Mouse (Mus musculus) regulatory T cell (primary cell): Measurements from ENCODE around the gene Tulp3.
"Not testable (repeated sequence)": the region's sequence is repeated elsewhere in the genome, so short reads cannot be mapped to it uniquely, and the experiment has no call there.

Experiments used
- in situ Hi-C: fragments of 300-600 bp; cut with MboI, MseI; formaldehyde crosslinking; loops from one replicate; pipeline ENCODE4 v1.15.1; 2025; ENCODE audit warnings: high pct_unique_total_duplicates

Tulp3 gene

DNA sequence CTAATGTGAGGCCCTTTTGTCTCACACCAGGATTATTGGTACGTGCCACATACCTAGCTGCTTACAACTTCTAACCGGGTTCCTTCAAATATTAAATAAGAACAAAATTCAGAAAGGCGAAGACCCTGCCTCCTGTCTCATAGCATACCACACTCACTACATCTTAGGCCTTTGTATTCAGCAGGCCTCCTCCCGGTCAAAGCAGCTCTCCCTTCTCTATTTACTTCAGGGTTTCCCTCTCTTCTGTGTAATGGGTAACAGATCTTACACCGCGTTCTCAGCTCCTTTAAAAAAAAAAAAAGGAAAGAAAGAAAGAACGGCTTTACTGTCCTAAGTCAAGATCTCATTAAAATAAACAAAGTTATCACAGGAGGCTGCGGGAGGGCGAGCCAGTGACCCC, 6.2 kb upstream of the Tulp3 start:
- in situ Hi-C loops: loop anchor here (5.0 kb wide), 1 partner anchor 50 kb away; no protein-coding TSS in a partner anchor

- in situ Hi-C loops: no loop called here
Observed at GRCm38 (mm10) chr6:128358999-128359398, 3.3 kb upstream of the Tulp3 start.

DNA sequence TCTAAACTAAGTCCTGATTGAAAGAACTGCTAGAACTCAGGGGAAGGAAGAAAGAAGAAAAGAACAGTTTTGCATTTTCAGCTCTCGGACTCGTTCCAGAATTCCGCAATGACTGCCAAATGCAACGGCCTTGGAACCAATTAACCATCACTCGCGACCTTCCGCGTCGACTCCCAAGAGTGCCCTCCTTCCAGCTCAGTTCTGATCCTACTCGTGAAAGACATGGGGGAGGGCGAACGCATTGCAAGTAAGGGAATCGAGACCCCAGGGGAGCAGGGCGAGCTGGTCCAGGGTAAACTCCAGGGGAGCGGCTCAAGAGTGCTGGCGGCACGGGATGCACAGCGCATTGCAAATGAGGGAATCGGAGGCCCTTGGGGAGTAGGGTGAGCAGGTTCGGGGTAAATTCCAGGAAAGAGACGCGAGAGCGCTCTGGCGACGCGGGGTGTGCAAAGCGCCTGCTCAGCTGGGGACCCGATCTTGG, 410 bp downstream of the Tulp3 start:
- in situ Hi-C loops: no loop called here

DNA sequence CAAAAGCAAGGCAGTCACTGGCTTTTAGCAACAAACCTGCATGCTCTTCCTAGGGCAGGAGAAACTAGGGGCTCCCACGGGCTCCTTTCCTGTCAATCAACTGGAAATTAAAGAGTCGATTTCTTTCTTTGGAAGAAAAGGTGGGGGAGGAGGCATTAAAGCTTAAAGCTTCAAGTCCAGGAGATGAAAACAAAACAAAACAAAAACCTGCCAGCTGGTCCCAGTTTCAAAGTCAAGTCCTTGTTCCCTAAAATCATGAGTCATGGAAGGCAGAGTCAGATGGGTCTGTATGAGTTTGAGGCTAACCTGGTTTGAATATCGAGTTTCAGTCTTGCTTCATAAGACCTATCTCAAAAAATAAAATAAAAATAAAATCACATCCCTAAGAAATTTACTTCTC, 1.5 kb downstream of the Tulp3 start:
- in situ Hi-C loops: no loop called here

GRCm38 (mm10) chr6:128349711-128350110, 5.9 kb downstream of the Tulp3 start:
- in situ Hi-C loops: no loop called here

DNA sequence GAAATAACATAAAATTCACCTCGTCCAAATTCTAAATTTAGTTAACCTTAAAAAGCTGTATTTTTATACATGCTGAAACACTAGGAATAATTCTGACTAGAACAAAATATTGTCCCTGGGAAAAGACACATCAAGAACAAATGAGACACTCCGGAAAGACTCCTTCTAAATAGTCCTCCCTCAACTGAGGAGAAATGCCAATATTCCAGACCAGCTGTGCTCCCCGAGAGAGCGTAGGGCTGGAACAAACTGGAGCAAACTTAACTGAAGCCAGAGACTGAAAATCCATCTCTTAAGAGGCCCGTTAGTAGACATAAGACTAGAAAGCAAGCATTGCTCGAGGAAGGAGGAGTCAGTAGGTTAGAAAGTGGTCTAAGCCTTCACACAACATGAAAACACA, 8.9 kb downstream of the Tulp3 start:
- in situ Hi-C loops: no loop called here

DNA sequence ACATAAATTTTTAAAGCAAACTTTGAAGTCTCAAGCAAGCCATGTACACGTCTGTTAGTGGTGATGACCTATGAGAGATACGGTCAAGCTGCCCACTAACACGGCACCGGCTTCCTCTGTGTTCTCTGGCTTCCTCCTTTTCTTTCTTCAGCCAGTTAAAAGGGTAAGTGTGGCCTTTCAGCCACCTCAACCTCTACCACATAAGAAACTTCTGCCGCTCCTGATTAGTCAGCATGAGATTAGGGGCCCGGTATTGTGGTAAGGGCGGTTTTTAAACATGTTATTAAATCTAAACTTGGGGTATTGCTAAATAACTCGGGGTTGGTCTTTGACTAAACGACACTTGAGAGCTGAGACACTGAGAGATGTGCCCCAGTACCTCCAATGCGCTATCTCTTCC, 10.0 kb downstream of the Tulp3 start:
- in situ Hi-C loops: no loop called here

DNA sequence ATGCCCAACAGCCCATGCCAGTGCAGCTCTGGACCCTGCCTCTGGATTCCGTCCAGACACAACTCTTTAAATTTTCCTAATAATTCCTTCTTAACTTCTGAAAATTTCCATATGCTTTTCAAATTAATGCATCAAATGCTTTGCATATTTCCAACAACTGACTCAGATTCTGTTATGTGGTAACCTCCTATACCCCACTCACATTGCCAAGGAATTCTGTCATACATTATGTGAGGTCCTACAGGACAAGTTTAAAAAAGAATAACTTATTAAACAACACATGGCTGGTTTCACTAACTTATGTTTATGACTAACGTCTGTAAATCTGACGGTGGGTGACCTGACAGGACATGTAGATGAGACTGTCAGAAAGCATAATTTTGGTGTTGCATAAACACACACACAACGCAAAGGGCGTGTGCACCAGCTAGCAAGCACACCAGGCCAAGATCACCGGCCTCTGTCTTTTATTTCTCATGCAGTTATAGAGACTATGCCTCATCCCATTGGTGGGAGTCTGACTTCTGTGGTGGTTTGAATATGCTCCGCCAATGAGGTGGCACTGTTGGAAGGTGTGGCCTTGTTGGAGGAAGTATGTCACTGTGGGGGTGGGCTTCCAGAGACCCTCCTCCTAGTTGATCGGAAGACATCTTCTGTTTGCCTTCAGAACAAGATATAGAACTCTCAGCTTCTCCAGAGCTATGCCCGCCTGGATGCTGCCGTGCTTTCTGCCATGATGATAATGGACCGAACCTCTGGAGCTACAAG, 13.5 kb downstream of the Tulp3 start:
- in situ Hi-C loops: no loop called here

DNA sequence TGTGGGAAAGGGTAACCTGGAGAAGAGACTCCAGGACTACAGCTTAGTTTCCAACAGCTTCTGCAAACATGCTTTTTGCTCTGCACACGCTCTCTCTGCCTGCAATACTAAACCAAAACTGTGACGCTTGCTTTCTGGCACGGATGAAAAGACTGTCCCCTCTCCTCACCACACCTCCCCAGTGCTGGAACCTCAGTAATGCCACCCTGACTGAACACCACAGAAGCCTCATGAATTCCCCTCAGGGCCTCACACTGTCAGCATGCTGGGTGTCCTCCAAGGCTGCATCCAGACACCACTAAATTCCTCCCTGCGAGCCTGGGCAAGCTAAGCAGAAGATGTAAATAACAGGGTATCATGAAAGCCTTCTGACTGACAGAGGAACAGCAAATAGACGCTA, 16.8 kb downstream of the Tulp3 start:
- in situ Hi-C loops: no loop called here

- in situ Hi-C loops: no loop called here
Observed at GRCm38 (mm10) chr6:128337467-128337866, 18.2 kb downstream of the Tulp3 start.

DNA sequence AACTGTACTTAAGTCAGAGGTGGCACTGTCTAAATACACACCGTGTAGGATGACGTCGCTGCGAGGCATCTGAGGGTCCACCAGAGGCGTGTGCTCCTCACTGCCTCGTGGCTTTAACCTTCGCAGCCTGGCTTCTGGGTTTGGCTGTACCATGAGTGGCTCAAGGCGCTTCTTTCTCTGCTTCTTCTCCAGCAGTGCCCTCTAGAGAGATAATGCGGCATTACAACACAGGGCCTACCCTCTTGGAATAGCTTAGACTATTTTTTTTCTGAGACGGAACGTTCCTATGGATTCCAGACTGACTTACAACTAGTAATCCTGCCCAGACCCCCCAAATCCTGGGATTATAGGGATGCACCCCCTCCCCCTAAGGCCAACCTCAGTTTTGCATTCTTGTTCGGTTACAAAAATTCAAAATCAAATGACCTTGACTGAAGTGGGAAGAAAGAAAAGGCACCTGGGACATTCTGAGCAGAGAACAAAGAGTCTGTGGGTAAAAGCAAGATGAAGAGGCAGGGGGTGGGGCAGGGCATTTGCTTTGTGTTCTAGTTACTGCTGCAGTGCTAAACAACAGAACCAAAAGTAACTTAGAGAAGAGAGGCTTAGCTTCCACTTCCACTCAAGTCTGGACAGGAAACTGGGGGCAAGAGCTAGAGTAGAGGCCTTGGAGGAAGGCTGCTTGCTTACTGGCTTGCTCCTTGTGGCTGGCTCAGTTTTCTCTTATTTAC, 21.1 kb downstream of the Tulp3 start:
- in situ Hi-C loops: no loop called here

DNA sequence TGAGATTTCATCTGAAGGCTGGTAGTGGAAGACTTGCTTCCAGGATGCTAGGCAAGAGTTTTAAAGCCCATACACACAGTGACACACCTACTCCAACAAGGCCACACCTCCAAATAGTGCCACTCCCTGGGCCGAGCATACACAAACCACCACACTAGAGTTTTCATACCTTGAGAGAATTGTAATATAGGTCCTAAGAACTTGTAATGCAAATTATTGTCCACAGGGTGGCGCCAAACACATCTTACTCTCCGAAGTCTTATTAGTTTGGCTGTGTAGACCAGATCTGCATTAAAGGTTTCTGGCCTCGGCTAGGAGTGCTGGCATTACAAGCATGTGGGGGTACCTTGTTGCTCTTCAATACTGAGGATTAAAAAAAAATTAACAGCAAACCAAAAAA, 37.3 kb downstream of the Tulp3 start:
- in situ Hi-C loops: no loop called here

GRCm38 (mm10) chr6:128315597-128315996, 40.1 kb downstream of the Tulp3 start:
- in situ Hi-C loops: no loop called here

GRCm38 (mm10) chr6:128314796-128315195, 40.9 kb downstream of the Tulp3 start:
- in situ Hi-C loops: no loop called here

DNA sequence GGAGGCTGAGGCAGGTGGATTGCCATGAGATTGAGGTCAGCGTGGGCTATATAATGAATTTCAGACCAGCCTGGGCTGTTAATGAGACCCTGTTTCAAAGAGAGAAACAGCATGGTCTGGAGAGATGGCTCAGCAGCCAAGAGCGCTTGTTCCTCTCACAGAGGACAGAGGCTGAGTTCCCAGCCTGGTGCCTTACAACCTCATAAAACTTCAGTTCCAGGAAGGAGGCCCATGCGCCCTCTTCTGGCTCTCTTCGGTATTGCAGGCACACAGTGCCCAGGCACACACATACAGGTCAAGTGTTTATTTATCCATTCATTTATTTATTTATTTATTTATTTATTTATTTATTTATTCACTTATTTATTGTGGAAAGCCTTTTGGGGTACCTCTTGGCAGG, 47.3 kb downstream of the Tulp3 start:
- in situ Hi-C loops: no loop called here

DNA sequence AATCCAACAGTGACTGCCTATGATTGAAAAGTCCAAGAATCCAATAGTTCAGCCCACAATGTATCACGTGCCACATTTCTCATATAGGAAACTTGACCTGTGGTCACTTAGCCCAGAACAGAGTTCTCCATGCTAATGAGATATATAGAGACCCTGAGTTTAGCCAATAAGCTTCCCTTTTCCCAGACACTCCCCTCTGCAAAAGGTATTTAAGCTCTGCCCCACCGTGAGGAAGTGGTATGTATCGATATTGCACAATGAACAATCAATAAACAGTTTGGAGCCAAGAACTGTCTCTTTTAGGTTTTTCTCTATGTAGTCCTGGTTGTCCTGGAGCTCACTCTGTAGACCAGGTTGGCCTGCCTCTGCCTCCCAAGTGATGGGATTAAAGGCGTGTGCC, 50.9 kb downstream of the Tulp3 start:
- in situ Hi-C loops: no loop called here

GRCm38 (mm10) chr6:128302640-128303039, 53.0 kb downstream of the Tulp3 start:
- in situ Hi-C loops: not testable (repeated sequence)

- in situ Hi-C loops: no loop called here
Observed at GRCm38 (mm10) chr6:128301891-128302290, 53.8 kb downstream of the Tulp3 start.

DNA sequence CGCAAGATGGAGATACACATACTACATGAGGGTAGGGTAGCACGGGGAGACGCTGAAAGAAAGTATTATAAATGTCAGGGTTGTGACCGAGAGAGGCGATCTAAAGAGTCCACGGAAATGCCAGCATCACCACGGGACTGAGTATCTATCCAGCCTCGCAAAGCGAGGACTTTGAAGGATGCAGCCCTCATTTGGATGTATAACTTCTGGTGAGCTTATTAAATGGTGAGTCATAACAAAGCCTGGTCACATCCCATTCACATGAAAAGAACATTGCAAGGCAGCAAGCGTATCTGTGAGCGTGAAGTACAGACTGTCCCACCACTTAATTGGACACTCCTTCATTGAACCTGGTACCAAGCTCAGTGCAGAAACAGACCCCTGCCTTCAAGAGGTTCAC, 54.2 kb downstream of the Tulp3 start:
- in situ Hi-C loops: no loop called here

DNA sequence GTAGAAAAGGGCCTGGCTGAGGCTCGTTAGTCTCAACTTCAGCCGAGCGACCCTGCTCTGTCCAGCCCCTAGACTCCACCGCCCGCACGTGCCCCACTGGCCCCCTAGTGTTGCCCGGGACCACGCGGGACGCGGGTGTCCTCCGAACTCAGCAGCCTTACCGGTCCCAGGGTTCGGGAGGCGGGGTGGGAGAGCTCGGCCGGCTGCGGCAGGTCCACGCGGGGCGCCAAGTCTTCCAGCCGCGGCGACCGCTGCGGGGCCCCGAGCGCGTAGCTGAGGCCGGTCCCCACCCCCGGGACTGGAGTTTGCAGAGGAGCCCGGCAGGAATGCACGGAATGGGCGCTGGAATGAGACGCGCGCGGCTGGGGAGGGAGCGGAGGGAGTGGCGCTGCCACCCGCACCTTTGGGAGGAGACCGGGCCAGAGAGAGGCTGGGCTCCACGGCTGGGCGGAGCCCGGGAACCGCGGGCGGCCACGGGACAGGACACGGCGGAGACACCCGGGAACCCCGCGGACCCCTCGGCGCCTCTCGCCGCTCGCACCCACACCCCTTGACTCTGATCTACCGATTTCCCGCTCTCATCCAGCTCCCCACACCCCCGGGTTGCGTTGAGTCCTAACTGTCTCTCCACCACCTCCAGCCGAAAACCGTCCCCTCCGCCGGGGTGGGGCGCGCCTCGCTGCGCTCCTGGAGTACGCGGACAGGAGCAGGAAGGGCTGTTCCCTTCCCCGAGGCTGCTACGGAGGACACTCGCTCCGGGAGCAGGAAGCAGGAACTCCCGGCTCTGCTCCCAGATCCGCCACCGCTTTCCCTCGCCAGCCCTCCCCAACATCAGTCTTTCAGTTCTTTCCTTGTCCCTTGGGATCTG, 55.3 kb downstream of the Tulp3 start, which contains the start of gene Tead4:
Gene Tead4 (minus strand): TSS at position 690 of the 868 bp plus-strand sequence.
- in situ Hi-C loops: no loop called here

- in situ Hi-C loops: no loop called here
Observed at GRCm38 (mm10) chr6:128299292-128300133, 56.1 kb downstream of the Tulp3 start.
